Mouse (Mus musculus) heart, postnatal 0 days (tissue): ENCODE results near the gene Clrn1.

Source experiments
- CTCF ChIP-seq: IDR thresholded peaks from 2 replicates; pipeline ENCODE4 v1.5.1; 2016; ENCODE audit warnings: antibody characterized with exemption, control low read depth, low read depth
- EP300 ChIP-seq: IDR thresholded peaks from 2 replicates; pipeline ENCODE4 v1.6.1; 2016; ENCODE audit warnings: antibody characterized with exemption, low read depth

DNA sequence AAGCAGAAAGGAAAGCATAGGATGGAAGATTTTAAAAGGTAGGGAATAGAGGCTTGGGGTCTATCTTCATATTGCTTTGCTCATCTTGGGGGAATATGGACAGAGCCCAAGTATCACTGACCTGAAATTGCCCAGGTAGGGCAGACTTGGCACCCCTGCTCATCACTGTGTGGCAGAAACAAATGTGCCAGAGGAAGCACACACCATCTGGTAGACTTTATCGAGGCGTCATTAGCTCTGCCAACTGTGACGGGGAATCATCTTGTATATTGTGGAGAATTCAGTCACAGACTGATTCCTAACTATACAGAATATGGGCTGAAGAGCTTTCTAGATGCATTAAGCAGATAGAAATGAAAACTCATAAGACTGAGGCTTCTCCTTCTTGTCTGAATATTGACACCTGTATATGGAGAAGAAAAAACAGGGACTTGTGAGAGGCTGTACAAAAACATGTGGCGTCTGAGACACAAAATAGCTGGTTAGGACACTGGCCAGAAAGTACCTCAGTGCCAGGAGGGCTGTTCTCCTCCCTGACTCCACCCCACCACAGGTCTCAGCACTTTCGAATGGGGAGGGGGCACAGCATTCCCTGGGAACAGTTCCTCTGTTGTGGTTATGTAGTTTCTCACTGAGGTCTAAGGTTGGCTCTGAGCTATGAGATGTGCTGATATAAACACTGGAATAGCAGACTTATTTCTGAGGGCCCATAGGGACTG, 51.5 kb downstream of the Clrn1 start:
- no peak for TF ChIP-seq CTCF
- TF ChIP-seq EP300, result no peak
